Mouse (Mus musculus): Measurements from ENCODE around the gene Hmgn3. TPM values are rescaled to one million over a fixed set of nuclear protein-coding genes. Genes with fewer than 3 reads are reported as not detected.

Gene Hmgn3
- polyA plus RNA-seq, 1 experiment from 2014 or later = 102 TPM

DNA sequence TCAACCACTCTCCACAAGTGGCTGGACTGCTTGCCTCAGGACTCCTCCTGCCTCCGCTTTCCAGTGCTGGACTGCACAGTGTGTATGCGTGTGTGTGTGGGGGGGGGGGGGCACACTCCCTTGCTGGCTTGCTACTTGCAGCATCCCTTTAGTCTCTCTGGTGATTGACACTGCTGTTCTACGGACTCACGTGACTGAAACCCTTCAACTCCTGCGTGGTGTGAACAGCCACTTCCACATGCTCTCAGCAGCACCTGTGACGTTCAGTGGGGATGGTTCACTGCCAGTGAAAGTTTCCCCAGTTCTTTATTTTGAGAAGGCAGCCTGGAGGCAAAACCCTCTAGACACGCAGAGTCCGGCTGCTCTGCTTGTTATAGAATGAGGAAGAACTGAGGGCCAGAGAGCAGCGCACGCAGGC, 32.7 kb downstream of the Hmgn3 start:
- ATAC-seq (ENCODE audit: insufficient read depth, low FRiP score, low read depth) = no peak
- H3K9me3 ChIP-seq = no peaks in the 10 kb centered on the region
- 82% methylated on average over 10 of the region's 10 CpGs for WGBS
- H3K4me2 ChIP-seq = no peak overlapping the region
- H3K9ac ChIP-seq = no peak overlapping the region
- H3K4me1 ChIP-seq = no peaks in the 10 kb centered on the region
- no peak overlapping the region for H3K27ac ChIP-seq
- no peak overlapping the region for H3K4me3 ChIP-seq (replicated peaks)
- H3K36me3 ChIP-seq = no peaks in the 10 kb centered on the region
- H3K27me3 ChIP-seq (replicated peaks) = no peaks in the 10 kb centered on the region

GRCm38 (mm10) chr9:83112305-83112768, 34.1 kb downstream of the Hmgn3 start:
- no peak overlapping the region for H3K4me3 ChIP-seq (replicated peaks)
- WGBS = 64% methylated on average over 9 of the region's 9 CpGs
- H3K9me3 ChIP-seq = no peaks in the 10 kb centered on the region
- no peaks in the 10 kb centered on the region for H3K27me3 ChIP-seq (replicated peaks)
- no peak overlapping the region for H3K9ac ChIP-seq
- H3K4me2 ChIP-seq = no peak overlapping the region
- no peaks in the 10 kb centered on the region for H3K4me1 ChIP-seq
- ATAC-seq (ENCODE audit: insufficient read depth, low FRiP score, low read depth) = no peak
- no peaks in the 10 kb centered on the region for H3K36me3 ChIP-seq
- no peak overlapping the region for H3K27ac ChIP-seq

DNA sequence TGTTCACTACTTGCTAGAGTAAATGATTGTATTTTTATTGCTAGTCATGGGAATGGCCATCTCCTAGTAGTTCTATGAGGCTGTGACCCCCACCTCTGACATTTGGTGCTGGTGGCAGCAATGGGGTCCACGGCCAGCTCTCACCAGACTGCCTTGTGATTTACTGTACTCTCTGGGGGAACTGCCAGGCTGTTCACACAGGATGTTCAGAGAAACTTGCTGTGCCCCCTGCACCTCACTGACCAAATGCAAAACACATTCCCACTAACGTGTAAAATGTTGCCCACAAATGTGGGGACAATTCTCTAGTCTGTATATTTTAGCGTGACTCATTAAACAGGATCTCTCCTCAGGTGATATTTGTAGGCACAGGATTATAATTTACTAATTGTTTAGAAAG, 34.7 kb downstream of the Hmgn3 start:
- H3K27ac ChIP-seq = no peak overlapping the region
- no peak overlapping the region for H3K4me2 ChIP-seq
- 79% methylated on average over 3 of the region's 3 CpGs for WGBS
- no peak overlapping the region for H3K4me3 ChIP-seq (replicated peaks)
- H3K9ac ChIP-seq = no peak overlapping the region
- H3K4me1 ChIP-seq = no peaks in the 10 kb centered on the region
- no peaks in the 10 kb centered on the region for H3K36me3 ChIP-seq
- no peaks in the 10 kb centered on the region for H3K9me3 ChIP-seq
- H3K27me3 ChIP-seq (replicated peaks) = no peaks in the 10 kb centered on the region
- ATAC-seq (ENCODE audit: insufficient read depth, low FRiP score, low read depth) = no peak

DNA sequence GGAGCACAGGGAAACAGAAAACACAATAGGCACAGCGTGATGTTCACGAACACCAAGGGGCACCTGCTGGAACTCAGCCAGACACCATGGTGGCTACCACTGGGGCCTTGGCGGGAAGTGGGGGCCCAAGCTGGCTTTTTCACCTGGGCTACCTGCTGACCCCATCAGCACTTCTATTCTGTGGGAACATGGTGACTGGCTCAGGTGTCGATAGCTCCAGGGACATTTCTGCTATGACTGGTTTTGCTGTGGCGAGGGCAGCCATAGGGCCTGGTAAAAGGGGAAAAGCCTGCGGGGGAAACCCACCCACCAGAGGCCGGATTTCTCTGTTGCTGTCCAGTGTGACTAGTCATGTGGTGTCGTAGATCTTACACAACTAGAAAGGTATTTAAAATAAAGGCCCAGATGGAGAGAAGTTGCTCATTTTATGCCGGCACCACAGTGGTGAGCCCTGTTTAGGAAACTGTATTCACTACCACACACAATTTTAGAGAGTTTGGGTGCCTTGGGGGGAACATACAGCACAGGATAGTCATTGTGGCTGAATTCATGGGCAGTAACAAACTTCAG, 35.3 kb downstream of the Hmgn3 start:
- Histone ChIP-seq H3K4me3 (replicated peaks) (no peak overlapping the region), H3K27ac (no peak overlapping the region), H3K9me3 (no peaks in the 10 kb centered on the region), H3K9ac (no peak overlapping the region), H3K4me1 (no peaks in the 10 kb centered on the region), H3K4me2 (no peak overlapping the region), H3K27me3 (replicated peaks) (no peaks in the 10 kb centered on the region), H3K36me3 (no peaks in the 10 kb centered on the region)
- 89% methylated on average over 9 of the region's 9 CpGs for whole genome bisulfite sequencing
- no peak for ATAC-seq (ENCODE audit: insufficient read depth, low FRiP score, low read depth)

- Histone ChIP-seq H3K9me3 (no peaks in the 10 kb centered on the region), H3K27me3 (replicated peaks) (no peaks in the 10 kb centered on the region), H3K4me3 (replicated peaks) (no peak overlapping the region), H3K36me3 (no peaks in the 10 kb centered on the region), H3K4me1 (no peaks in the 10 kb centered on the region), H3K4me2 (no peak overlapping the region), H3K9ac (no peak overlapping the region), H3K27ac (no peak overlapping the region)
- ATAC-seq (ENCODE audit: insufficient read depth, low FRiP score, low read depth) = no peak
- WGBS = 84% methylated on average over 9 of the region's 9 CpGs
These were observed 35.9 kb downstream of the Hmgn3 start for GRCm38 (mm10) chr9:83110406-83111116.

GRCm38 (mm10) chr9:83109705-83110104, 36.8 kb downstream of the Hmgn3 start:
- WGBS = 87% methylated on average over 6 of the region's 6 CpGs
- no peak for ATAC-seq (ENCODE audit: insufficient read depth, low FRiP score, low read depth)
- H3K4me3 ChIP-seq (replicated peaks) = no peak overlapping the region
- H3K9ac ChIP-seq = no peak overlapping the region
- H3K4me1 ChIP-seq = no peaks in the 10 kb centered on the region
- H3K36me3 ChIP-seq = no peaks in the 10 kb centered on the region
- H3K27me3 ChIP-seq (replicated peaks) = no peaks in the 10 kb centered on the region
- no peaks in the 10 kb centered on the region for H3K9me3 ChIP-seq
- H3K27ac ChIP-seq = no peak overlapping the region
- H3K4me2 ChIP-seq = no peak overlapping the region

DNA sequence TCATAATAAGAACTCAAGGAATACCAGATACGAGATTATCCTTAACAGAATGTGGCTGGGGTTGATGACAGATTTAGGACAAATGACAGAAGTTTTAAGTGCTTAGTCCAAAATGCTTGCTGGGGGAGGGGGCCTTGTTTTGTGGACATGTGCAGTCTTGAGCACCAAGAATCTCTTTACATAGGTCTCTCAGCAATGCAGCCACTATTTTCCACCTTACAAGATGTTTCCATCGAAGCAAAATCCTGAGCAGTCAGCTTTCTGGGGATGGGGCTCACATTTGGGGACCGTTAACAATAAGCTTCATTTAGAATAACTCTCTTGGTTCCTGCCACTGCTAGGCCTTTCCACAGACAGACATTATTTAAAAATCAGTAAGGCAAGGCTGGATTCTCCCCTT, 37.7 kb downstream of the Hmgn3 start:
- ATAC-seq (ENCODE audit: insufficient read depth, low FRiP score, low read depth) = no peak
- H3K27me3 ChIP-seq (replicated peaks) = no peaks in the 10 kb centered on the region
- H3K9me3 ChIP-seq = no peaks in the 10 kb centered on the region
- no peak overlapping the region for H3K9ac ChIP-seq
- WGBS = 69% methylated on average over 3 of the region's 3 CpGs
- H3K4me3 ChIP-seq (replicated peaks) = no peak overlapping the region
- no peak overlapping the region for H3K27ac ChIP-seq
- no peaks in the 10 kb centered on the region for H3K36me3 ChIP-seq
- no peaks in the 10 kb centered on the region for H3K4me1 ChIP-seq
- H3K4me2 ChIP-seq = no peak overlapping the region

DNA sequence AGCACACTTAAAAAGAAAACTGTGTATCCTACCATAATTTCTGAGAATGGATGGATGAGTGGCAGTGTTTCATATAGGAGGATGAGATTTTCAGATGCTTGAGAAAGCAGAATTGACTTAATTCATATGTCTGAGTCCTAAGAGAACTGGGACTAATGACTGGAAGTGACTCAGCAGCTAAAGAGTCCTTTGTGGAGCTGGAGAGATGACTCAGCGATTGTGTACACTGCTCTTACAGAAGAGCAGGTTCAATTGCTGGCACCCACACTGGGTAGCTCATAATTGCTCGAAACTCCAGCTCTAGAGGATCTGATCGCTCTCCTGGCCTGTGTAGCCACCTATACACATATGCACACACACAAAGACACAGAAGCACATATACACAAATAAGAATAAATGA, 42.7 kb downstream of the Hmgn3 start:
- ATAC-seq (ENCODE audit: insufficient read depth, low FRiP score, low read depth) = no peak
- WGBS = 82% methylated on average over 3 of the region's 3 CpGs
- Histone ChIP-seq H3K9ac (no peak overlapping the region), H3K27me3 (replicated peaks) (no peaks in the 10 kb centered on the region), H3K4me1 (no peaks in the 10 kb centered on the region), H3K36me3 (no peaks in the 10 kb centered on the region), H3K4me3 (replicated peaks) (no peak overlapping the region), H3K27ac (no peak overlapping the region), H3K4me2 (no peak overlapping the region), H3K9me3 (no peaks in the 10 kb centered on the region)

GRCm38 (mm10) chr9:83101691-83102090, 44.8 kb downstream of the Hmgn3 start:
- Histone ChIP-seq H3K4me2 (no peak overlapping the region), H3K4me1 (no peaks in the 10 kb centered on the region), H3K9ac (no peak overlapping the region), H3K36me3 (no peaks in the 10 kb centered on the region), H3K4me3 (replicated peaks) (no peak overlapping the region), H3K27ac (no peak overlapping the region), H3K27me3 (replicated peaks) (no peaks in the 10 kb centered on the region), H3K9me3 (no peaks in the 10 kb centered on the region)
- no peak for ATAC-seq (ENCODE audit: insufficient read depth, low FRiP score, low read depth)
- WGBS = 77% methylated on average over 3 of the region's 3 CpGs

- no peak overlapping the region for H3K27ac ChIP-seq
- H3K4me3 ChIP-seq (replicated peaks) = no peak overlapping the region
- no peak overlapping the region for H3K4me2 ChIP-seq
- no peak for ATAC-seq (ENCODE audit: insufficient read depth, low FRiP score, low read depth)
- H3K4me1 ChIP-seq = no peaks in the 10 kb centered on the region
- H3K9ac ChIP-seq = no peak overlapping the region
- H3K27me3 ChIP-seq (replicated peaks) = no peaks in the 10 kb centered on the region
- H3K36me3 ChIP-seq = no peaks in the 10 kb centered on the region
- 82% methylated on average over 3 of the region's 3 CpGs for WGBS
- no peaks in the 10 kb centered on the region for H3K9me3 ChIP-seq
These were observed 45.7 kb downstream of the Hmgn3 start for GRCm38 (mm10) chr9:83100786-83101185.

DNA sequence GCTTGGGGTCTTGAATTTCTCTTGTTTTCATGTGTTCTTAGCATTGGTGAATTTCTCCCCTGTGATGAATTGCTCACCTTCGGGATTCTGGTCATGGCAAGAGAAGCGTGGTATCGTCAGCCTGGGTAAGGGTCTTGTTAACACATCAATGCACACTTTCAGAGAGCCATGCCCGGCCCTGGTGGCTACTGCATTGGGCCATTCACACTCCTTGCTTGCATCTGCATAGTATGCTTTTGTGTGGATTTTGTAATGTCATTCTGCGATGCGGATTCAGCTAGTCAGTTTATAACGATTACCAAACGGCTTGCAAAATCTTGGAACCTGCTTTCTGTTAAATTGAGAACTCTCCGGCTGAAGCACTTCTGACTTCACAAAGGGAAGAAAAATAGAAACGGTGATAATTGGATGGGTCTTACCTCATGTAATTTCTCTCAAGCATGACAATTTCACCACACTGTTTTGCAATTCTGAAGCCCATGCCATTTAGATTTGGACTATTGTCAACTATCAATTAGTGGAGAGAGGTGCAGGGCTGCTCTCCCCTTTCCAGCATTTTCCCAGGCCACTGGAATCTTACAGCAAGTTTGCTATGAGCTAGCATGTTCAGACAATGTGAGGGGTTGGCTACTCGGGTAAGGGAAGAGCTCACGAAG, 47.7 kb downstream of the Hmgn3 start:
- Histone ChIP-seq H3K4me2 (no peak overlapping the region), H3K27me3 (replicated peaks) (no peaks in the 10 kb centered on the region), H3K4me3 (replicated peaks) (no peak overlapping the region), H3K9ac (no peak overlapping the region), H3K4me1 (no peaks in the 10 kb centered on the region), H3K9me3 (no peaks in the 10 kb centered on the region), H3K36me3 (no peaks in the 10 kb centered on the region), H3K27ac (no peak overlapping the region)
- 82% methylated on average over 12 of the region's 12 CpGs for WGBS
- ATAC-seq (ENCODE audit: insufficient read depth, low FRiP score, low read depth) = no peak

DNA sequence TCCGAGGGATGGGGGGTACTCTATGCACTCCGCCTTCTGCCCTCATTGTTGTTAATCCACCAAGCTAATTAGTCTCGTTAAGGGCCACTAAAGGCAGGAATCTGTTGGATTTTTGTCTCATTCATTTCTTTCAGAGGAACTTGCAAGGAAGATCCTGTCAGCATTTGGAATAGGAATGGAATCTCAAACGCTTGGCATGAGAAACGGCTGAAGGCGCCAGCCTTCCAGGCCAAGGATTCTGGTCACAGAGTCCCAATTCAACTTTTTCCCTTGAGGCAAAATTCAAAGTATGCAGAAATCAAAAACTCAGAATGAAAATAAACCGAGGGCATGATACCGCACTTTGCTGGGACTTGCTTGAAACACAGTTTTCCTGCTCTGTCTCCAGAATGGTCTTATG, 48.7 kb downstream of the Hmgn3 start:
- no peaks in the 10 kb centered on the region for H3K27me3 ChIP-seq (replicated peaks)
- WGBS = 77% methylated on average over 8 of the region's 8 CpGs
- no peaks in the 10 kb centered on the region for H3K4me1 ChIP-seq
- H3K36me3 ChIP-seq = no peaks in the 10 kb centered on the region
- no peaks in the 10 kb centered on the region for H3K9me3 ChIP-seq
- no peak overlapping the region for H3K4me3 ChIP-seq (replicated peaks)
- no peak overlapping the region for H3K4me2 ChIP-seq
- H3K9ac ChIP-seq = no peak overlapping the region
- H3K27ac ChIP-seq = no peak overlapping the region
- no peak for ATAC-seq (ENCODE audit: insufficient read depth, low FRiP score, low read depth)

All from stomach, embryonic 15.5 days (tissue).